Mouse (Mus musculus) midbrain, postnatal 0 days (tissue): ENCODE results near the gene Vtcn1. TPM values are rescaled to one million over a fixed set of nuclear protein-coding genes. Genes with fewer than 3 reads are reported as not detected.

Experiments used
- ATAC-seq: fragments of 200-750 bp; cut with Nextera tagmentation; 2 replicates; pipeline ENCODE4 v1.8.0; 2017; ENCODE audit warnings: moderate number of reproducible peaks, mild to moderate bottlenecking, moderate TSS enrichment, moderate library complexity; ENCODE audit not compliant: low FRiP score
- DNase-seq: peaks from one replicate; pipeline ENCODE4 v3.0.0-alpha.2; 2015; ENCODE audit warnings: low spot score
- H3K27ac ChIP-seq: fragments of 300-500 bp; sonication (generic); 2 replicates; pipeline ENCODE4 v1.5.1; 2014; ENCODE audit warnings: low read depth, mild to moderate bottlenecking, low read length, mixed read lengths
- H3K27me3 ChIP-seq: fragments of 300-500 bp; sonication (generic); 2 replicates; pipeline ENCODE4 v1.6.1; 2014; ENCODE audit warnings: low read length, control low read depth, mixed read lengths; ENCODE audit not compliant: insufficient read depth
- H3K36me3 ChIP-seq: fragments of 300-500 bp; sonication (generic); 2 replicates; pipeline ENCODE4 v1.6.1; 2014; ENCODE audit warnings: low read length, control low read depth, mixed read lengths; ENCODE audit not compliant: insufficient read depth
- H3K4me1 ChIP-seq: fragments of 300-500 bp; sonication (generic); 2 replicates; pipeline ENCODE4 v1.6.1; 2014; ENCODE audit warnings: mild to moderate bottlenecking, control low read depth, antibody characterized with exemption, low read length, mixed read lengths; ENCODE audit not compliant: insufficient read depth
- H3K4me2 ChIP-seq: fragments of 300-500 bp; sonication (generic); 2 replicates; pipeline ENCODE4 v1.6.1; 2014; ENCODE audit warnings: low read depth, mild to moderate bottlenecking, low read length, mixed read lengths; ENCODE audit not compliant: poor library complexity, severe bottlenecking
- H3K4me3 ChIP-seq: fragments of 300-500 bp; sonication (generic); 2 replicates; pipeline ENCODE4 v1.5.1; 2014; ENCODE audit warnings: low read depth, mild to moderate bottlenecking, low read length, moderate library complexity
- H3K9ac ChIP-seq: fragments of 300-500 bp; sonication (generic); replicated peaks from 2 replicates; pipeline ENCODE4 v1.6.1; 2014; ENCODE audit warnings: mild to moderate bottlenecking, low read length, moderate library complexity, mixed read lengths; ENCODE audit not compliant: poor library complexity, severe bottlenecking
- H3K9me3 ChIP-seq: fragments of 300-500 bp; sonication (generic); 2 replicates; pipeline ENCODE4 v1.6.1; 2016; ENCODE audit warnings: low read length, control low read depth
- CTCF ChIP-seq: IDR thresholded peaks from 2 replicates; pipeline ENCODE4 v1.5.1; 2016; ENCODE audit warnings: antibody characterized with exemption, mild to moderate bottlenecking
- WGBS: fragments of 180-500 bp; shearing (Covaris S2); extraction: QIAGEN DNeasy Blood & Tissue Kit; methylation state at CpG from one replicate; pipeline ENCODE4 v1.1.7; 2014; 5-methylcytosine and 5-hydroxymethylcytosine counted together
- polyA plus RNA-seq: library from polyadenylated mRNA; unstranded; fragments of >200 nt; fragmentation: Nextera tagmentation; extraction: Ambion mirVana; gene quantifications from 2 replicates; pipeline ENCODE4 v1.2.1, GENCODE M21; 2015
- total RNA-seq: library from RNA; depleted of rRNA; stranded (reverse); fragments of >200 nt; gene quantifications from 2 replicates; pipeline ENCODE4 v1.2.3, GENCODE M21; 2014; rRNA removed

Gene Vtcn1
- total RNA-seq, result not detected in 2 replicates
- not detected in 2 replicates for polyA plus RNA-seq

DNA sequence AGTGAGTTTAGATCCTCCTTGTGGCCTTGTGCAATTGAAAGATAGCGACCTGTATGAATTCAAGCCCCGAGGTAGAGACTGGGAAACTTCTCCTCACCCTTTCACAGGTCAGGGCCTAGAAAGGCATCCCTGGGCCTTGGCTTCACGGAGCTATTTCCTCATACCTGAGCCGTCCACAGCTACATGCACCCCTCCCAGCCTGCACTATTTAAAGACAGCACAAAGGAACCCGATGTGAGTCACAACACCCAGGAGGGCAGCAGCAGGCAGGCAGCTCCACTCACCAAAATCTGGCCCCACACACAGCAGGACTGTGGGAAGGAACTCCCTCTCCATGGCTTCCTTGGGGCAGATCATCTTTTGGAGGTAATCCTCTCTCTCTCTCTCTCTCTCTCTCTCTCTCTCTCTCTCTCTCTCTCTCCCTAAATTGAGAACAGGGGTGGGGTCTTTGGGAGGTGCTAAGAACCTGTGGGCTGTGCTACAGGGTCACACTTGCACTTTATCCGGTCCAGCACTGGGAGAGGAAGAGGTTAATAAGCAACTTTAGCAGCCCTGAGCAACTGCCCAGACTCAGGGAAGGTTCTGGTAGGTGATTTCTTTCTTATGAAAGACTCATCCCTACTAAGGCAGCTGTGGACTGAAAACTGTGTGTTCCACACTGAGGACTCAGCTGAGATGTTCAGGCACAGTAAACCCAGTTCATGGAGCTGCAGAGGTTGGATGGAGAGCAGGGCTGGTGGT, at the start of gene Vtcn1:
Gene Vtcn1, plus strand, starts transcription at position 235 of the 741 bp plus-strand sequence.
- WGBS, result 68% methylated on average over 6 of the region's 6 CpGs
- H3K4me1 ChIP-seq, result no peaks in the 10 kb centered on the region
- H3K27ac ChIP-seq, result no peak within 1 kb of the TSS
- no peaks in the 10 kb centered on the region for H3K36me3 ChIP-seq
- H3K4me2 ChIP-seq, result no peak within 1 kb of the TSS
- ATAC-seq (no peak), DNase-seq (no peak)
- H3K27me3 ChIP-seq, result no peaks in the 10 kb centered on the region
- no peak for TF ChIP-seq CTCF
- H3K4me3 ChIP-seq, result no peak within 1 kb of the TSS
- no peak within 1 kb of the TSS for H3K9ac ChIP-seq
- H3K9me3 ChIP-seq, result no peaks in the 10 kb centered on the region

DNA sequence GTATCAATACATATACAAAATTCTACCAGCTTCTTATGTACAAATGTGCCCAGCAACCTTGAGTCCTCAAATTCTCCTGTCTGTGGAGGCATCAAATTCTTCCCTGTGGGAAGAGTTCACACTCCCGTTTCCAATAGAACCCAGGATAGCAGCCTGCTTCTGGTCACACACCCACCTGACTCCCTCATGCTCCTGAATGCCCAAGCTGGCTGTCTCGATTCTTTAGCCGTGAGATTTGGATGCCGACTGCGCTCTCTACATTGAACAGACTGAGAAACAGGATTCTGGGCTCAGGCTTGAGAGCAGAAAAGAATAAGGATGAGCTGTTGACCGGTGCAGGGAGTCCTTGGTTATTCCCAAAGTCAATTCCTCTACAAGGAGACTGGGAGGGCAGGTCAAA, 48.3 kb upstream of the Vtcn1 start:
- Histone ChIP-seq H3K9me3 (no peaks in the 10 kb centered on the region), H3K9ac (no peak overlapping the region), H3K4me2 (no peak overlapping the region), H3K36me3 (no peaks in the 10 kb centered on the region), H3K27me3 (no peaks in the 10 kb centered on the region), H3K4me1 (no peaks in the 10 kb centered on the region), H3K27ac (no peak overlapping the region), H3K4me3 (no peak overlapping the region)
- no peak for TF ChIP-seq CTCF
- 80% methylated on average over 6 of the region's 6 CpGs for whole genome bisulfite sequencing
- DNase-seq (no peak), ATAC-seq (no peak)

DNA sequence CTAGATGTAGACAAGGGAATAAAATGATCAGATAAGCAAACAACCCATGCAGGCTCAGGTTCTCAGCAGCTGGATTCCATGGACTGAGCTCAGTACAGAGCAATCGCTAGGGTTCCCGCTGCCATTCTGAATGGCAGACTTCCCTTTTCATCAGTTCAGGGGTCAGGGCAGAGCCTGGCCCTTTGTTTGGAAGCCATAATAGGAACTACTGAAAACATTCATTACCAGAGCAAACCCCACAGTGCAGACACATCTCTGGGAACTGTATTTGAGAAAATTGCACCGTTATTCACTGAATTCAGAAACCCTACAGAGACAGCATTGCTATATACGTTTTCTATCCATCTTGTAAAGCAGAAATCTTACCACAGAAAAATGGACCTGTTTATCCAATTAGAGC, 47.7 kb upstream of the Vtcn1 start:
- H3K27me3 ChIP-seq, result no peaks in the 10 kb centered on the region
- no peak overlapping the region for H3K4me2 ChIP-seq
- H3K4me3 ChIP-seq, result no peak overlapping the region
- H3K27ac ChIP-seq, result no peak overlapping the region
- no peaks in the 10 kb centered on the region for H3K36me3 ChIP-seq
- H3K4me1 ChIP-seq, result no peaks in the 10 kb centered on the region
- ATAC-seq (no peak), DNase-seq (no peak)
- 34% methylated on average over 4 of the region's 4 CpGs for WGBS
- H3K9me3 ChIP-seq, result no peaks in the 10 kb centered on the region
- no peak for TF ChIP-seq CTCF
- no peak overlapping the region for H3K9ac ChIP-seq

DNA sequence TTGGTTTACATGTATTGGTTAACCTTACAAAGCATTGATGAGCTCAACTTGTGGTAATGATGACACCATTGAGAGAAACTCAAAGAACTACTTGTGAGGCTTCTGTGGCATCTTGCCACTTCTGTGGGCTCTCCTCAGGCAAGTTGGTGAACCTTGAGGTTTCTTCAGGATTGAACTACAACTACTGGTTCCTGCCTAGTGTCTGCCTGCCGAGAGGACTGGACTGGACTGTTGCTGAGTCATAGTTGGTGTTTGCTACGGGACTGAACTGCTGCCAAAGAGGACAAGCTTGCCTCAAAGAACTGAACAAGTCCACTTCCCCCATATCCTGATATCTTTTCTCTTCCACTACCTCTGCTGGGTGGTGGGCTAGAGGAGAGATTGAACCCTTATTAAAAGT, 39.2 kb upstream of the Vtcn1 start:
- DNase-seq (no peak), ATAC-seq (no peak)
- H3K36me3 ChIP-seq, result no peaks in the 10 kb centered on the region
- H3K4me2 ChIP-seq, result no peak overlapping the region
- no peaks in the 10 kb centered on the region for H3K9me3 ChIP-seq
- H3K4me3 ChIP-seq, result no peak overlapping the region
- H3K27me3 ChIP-seq, result no peaks in the 10 kb centered on the region
- no peaks in the 10 kb centered on the region for H3K4me1 ChIP-seq
- TF ChIP-seq CTCF, result no peak
- no peak overlapping the region for H3K9ac ChIP-seq
- no peak overlapping the region for H3K27ac ChIP-seq
- WGBS, result 81% methylated on average over 2 of the region's 2 CpGs

DNA sequence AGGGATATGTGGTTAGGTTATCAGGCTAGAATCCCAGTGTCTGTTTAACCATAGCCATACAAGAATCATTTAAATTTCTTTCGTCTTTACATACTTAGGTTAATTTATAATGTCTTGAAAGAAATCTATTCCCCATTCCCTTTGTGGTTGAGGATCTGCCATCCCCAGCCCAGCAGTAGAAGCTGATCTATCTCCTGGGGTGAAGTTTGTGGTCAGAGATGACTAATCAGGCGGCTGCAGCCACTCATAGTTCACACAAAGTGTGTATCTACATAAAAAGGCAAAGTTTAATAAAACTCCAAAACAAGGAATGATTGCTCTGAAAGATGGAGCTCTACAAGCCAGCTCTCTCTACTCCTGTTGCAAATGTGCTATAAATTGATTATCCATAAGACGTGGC, 33.6 kb upstream of the Vtcn1 start:
- H3K9ac ChIP-seq, result no peak overlapping the region
- H3K4me3 ChIP-seq, result no peak overlapping the region
- H3K4me1 ChIP-seq, result no peaks in the 10 kb centered on the region
- WGBS, result 91% methylated on average over 3 of the region's 3 CpGs
- ATAC-seq (no peak), DNase-seq (no peak)
- no peak overlapping the region for H3K4me2 ChIP-seq
- no peak overlapping the region for H3K27ac ChIP-seq
- H3K36me3 ChIP-seq, result no peaks in the 10 kb centered on the region
- no peaks in the 10 kb centered on the region for H3K9me3 ChIP-seq
- no peak for TF ChIP-seq CTCF
- H3K27me3 ChIP-seq, result no peaks in the 10 kb centered on the region

DNA sequence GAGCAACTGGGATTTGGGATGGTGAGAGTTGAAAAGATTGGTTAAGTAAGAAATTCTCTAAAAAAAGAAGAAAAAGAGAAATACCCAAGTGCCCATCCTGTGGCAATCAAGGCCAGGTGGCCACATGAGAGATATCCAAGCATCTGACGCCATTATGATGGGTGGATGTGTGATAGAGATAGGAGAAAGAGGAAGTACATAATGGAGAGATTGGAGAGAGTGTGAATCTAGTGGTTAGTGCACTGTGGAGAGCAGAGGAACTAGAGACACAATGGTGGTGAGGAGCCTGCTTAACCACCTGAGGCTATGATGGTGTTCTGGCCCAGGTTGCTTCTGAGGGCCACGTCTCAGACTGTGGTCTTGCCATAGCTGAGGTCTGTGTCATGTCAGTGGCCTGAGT, 31.9 kb upstream of the Vtcn1 start:
- H3K9me3 ChIP-seq, result no peaks in the 10 kb centered on the region
- 86% methylated on average over 2 of the region's 2 CpGs for WGBS
- H3K36me3 ChIP-seq, result no peaks in the 10 kb centered on the region
- H3K4me1 ChIP-seq, result no peaks in the 10 kb centered on the region
- no peaks in the 10 kb centered on the region for H3K27me3 ChIP-seq
- no peak overlapping the region for H3K4me2 ChIP-seq
- DNase-seq, result no peak
- no peak overlapping the region for H3K27ac ChIP-seq
- ATAC-seq, result no peak
- H3K4me3 ChIP-seq, result no peak overlapping the region
- TF ChIP-seq CTCF, result no peak
- no peak overlapping the region for H3K9ac ChIP-seq
